Mouse (Mus musculus): Measurements from ENCODE around the gene Dcbld1.

Gene Dcbld1

DNA sequence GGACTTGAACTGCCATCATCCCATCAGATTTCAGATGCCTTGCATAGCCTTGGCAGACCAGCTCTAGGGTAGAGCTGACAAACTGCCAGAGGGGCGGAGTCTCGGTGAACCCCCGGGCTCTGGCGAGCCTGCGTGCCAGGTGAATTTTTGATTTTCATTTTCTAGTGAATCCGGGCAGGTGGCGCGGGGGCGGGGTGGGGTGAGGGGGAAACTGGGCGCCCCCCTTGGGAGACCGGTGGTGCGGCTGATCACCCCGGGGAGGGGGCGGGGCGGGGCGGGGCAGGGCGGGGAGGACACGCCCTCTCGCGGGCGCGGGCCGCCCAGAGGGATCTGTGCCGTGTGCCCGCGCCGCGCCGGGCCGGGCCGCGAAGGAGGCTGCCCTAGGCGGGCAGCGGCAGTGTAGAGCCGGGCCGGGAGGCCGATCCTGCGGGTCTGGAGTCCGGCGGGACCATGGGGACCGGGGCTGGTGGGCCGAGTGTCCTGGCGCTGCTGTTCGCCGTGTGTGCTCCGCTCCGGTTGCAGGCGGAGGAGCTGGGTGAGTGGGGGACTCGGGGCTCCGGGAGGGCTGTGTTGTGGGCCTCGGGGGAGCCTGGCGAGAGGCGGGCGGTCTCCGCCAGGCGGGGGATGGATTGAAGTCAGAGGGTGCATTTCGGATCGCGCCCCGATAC lies at the start of gene Dcbld1:
Dcbld1 (plus strand) TSS at position 319 of the 668 bp plus-strand sequence.
- no peaks in the 10 kb centered on the region for H3K27me3 ChIP-seq (ENCODE audit: insufficient read depth, low read length)
- peak within 1 kb of the TSS; percentile 92 for H3K4me3 ChIP-seq (replicated peaks; ENCODE audit: low read length)
- H3K36me3 ChIP-seq (ENCODE audit: insufficient read depth, low read length), result peaks cover 4% of the 10 kb centered on the region; the same call in 1 of the 2 replicates
- TF ChIP-seq CTCF (conservative IDR thresholded peaks at IDR 0.05; ENCODE audit: low read length) (no peak), POU5F1 (IDR thresholded peaks at IDR 0.05; ENCODE audit: borderline replicate concordance, low read length) (no peak), NANOG (IDR thresholded peaks at IDR 0.05; ENCODE audit: borderline replicate concordance, low read length) (no peak)
- no peaks in the 10 kb centered on the region for H3K9me3 ChIP-seq (ENCODE audit: low read length)
- peaks cover 57% of the 10 kb centered on the region for H3K4me1 ChIP-seq (replicated peaks; ENCODE audit: low read depth, low read length)

DNA sequence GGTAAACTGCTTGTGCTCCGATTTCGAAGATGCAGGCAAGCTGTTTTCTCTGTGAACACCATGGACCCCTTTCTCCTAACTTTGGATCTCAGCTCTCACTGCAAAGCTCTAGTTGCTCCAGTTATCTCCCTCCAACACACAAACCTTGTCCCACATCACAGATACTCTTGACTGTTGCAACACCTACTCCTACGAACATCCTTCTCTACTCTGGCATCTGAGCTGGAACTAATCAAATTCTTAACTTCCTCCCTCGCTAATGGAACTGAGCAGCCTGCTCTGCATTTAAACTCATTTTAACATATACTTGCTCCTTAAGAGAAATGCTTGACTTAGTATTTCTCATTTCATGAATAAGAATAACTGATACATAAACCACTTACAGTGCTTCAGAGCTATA lies 47.5 kb upstream of the Dcbld1 start:
- H3K36me3 ChIP-seq (ENCODE audit: insufficient read depth, low read length), result no peaks in the 10 kb centered on the region
- no peak for TF ChIP-seq POU5F1 (IDR thresholded peaks at IDR 0.05; ENCODE audit: borderline replicate concordance, low read length)
- no peak for TF ChIP-seq CTCF (conservative IDR thresholded peaks at IDR 0.05; ENCODE audit: low read length)
- no peak for TF ChIP-seq NANOG (IDR thresholded peaks at IDR 0.05; ENCODE audit: borderline replicate concordance, low read length)
- no peaks in the 10 kb centered on the region for H3K4me1 ChIP-seq (replicated peaks; ENCODE audit: low read depth, low read length)
- no peaks in the 10 kb centered on the region for H3K9me3 ChIP-seq (ENCODE audit: low read length)
- H3K27me3 ChIP-seq (ENCODE audit: insufficient read depth, low read length), result no peaks in the 10 kb centered on the region
- no peak overlapping the region for H3K4me3 ChIP-seq (replicated peaks; ENCODE audit: low read length)

DNA sequence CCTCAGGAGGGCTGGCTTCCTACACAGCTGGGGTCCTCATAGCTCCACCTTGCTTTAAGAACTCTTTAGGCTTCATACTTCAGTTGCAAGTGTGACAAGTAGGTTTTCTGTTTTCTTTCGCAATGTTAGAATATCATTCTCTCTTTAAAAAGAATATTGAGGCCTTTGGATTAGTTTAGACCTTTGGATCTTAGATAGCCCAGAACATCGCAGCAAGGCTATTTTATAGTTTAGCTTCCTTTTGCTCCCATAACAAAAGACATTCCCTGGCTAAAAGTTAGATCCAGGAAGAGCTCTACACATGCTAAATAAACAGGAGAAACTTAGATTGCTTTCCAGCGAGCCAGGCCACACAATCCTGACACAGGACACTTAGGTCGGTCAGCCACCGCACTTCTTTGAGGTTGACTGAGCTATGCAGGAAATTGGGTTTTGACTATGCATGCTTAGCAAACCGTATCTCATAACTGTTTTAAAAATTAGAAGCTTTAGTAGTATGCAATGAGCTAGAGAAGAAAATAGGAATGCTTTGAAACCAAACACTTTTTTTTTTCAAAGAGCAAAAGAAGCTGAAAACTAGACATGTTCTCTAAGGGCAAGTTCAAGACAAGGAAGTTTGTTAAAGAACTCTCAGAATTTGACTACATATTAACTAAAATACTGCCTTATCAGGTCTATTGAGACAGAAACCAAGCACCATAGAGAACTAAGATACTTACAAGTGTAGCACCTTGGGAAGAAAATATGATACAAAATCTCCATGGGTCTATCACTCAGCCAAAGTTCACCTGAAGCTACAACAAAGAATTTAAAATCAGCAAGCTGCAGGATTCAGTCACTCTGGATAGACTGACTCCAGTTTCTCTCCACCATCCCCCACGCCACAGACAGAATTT lies 38.2 kb upstream of the Dcbld1 start, which contains the start of gene Ros1:
Ros1 (minus strand) TSS at position 288 of the 896 bp plus-strand sequence.
- no peaks in the 10 kb centered on the region for H3K36me3 ChIP-seq (ENCODE audit: insufficient read depth, low read length)
- no peak for TF ChIP-seq CTCF (conservative IDR thresholded peaks at IDR 0.05; ENCODE audit: low read length)
- no peak for TF ChIP-seq NANOG (IDR thresholded peaks at IDR 0.05; ENCODE audit: borderline replicate concordance, low read length)
- no peak for TF ChIP-seq POU5F1 (IDR thresholded peaks at IDR 0.05; ENCODE audit: borderline replicate concordance, low read length)
- H3K9me3 ChIP-seq (ENCODE audit: low read length), result no peaks in the 10 kb centered on the region
- no peaks in the 10 kb centered on the region for H3K4me1 ChIP-seq (replicated peaks; ENCODE audit: low read depth, low read length)
- H3K27me3 ChIP-seq (ENCODE audit: insufficient read depth, low read length), result no peaks in the 10 kb centered on the region
- H3K4me3 ChIP-seq (replicated peaks; ENCODE audit: low read length), result no peak within 1 kb of the TSS

DNA sequence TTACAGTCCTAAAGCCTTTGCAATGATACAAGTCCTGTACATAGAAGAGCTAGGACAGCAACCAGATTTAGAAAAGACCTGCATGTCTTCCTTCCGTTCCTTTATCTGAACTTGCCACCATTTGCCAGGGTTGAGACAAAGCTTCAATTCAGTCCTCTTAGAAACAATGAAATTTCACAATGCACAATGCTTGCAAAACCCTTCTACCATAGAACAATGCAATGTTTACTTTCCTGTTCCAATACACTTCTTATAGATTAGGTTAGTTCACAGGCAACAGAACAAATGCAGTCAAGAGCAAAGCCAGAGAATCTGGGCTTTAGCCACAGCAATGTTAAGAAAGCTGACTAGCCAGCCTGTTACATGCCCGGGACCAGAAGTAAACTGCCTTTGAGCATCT lies 29.4 kb upstream of the Dcbld1 start:
- H3K4me1 ChIP-seq (replicated peaks; ENCODE audit: low read depth, low read length), result no peaks in the 10 kb centered on the region
- H3K4me3 ChIP-seq (replicated peaks; ENCODE audit: low read length), result no peak overlapping the region
- H3K36me3 ChIP-seq (ENCODE audit: insufficient read depth, low read length), result no peaks in the 10 kb centered on the region
- TF ChIP-seq NANOG (IDR thresholded peaks at IDR 0.05; ENCODE audit: borderline replicate concordance, low read length) (no peak), POU5F1 (IDR thresholded peaks at IDR 0.05; ENCODE audit: borderline replicate concordance, low read length) (no peak), CTCF (conservative IDR thresholded peaks at IDR 0.05; ENCODE audit: low read length) (no peak)
- H3K9me3 ChIP-seq (ENCODE audit: low read length), result no peaks in the 10 kb centered on the region
- H3K27me3 ChIP-seq (ENCODE audit: insufficient read depth, low read length), result no peaks in the 10 kb centered on the region; the same call in 1 of the 2 replicates

DNA sequence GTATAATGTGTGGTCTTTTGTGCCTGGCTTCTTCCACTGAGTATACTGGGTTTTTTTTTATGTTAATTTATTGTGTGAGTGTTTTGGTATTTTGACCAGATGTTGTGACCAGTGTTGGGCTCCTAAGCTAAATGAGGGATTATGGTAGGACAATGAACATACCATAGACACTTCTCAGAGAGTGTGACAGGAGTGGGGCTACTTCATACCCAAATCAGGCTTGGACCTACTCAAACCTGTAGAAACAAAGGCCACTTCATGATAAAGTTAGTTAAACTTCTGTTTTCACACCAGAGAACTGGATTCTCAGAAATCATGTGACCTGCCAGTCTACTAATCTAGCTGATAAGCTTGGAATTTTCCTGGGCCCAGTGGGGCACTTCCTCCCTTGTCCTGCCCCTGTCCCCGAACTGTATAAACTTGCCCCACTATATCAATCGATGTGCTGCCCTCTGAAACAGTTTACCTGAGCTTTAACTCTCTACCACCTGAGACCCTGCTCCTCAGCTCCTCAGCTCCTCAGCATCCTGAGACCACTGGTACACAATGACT lies 18.1 kb upstream of the Dcbld1 start:
- TF ChIP-seq CTCF (conservative IDR thresholded peaks at IDR 0.05; ENCODE audit: low read length), result no peak
- TF ChIP-seq NANOG (IDR thresholded peaks at IDR 0.05; ENCODE audit: borderline replicate concordance, low read length), result no peak
- Histone ChIP-seq H3K4me1 (replicated peaks; ENCODE audit: low read depth, low read length) (peaks cover 11% of the 10 kb centered on the region), H3K27me3 (ENCODE audit: insufficient read depth, low read length) (no peaks in the 10 kb centered on the region), H3K4me3 (replicated peaks; ENCODE audit: low read length) (no peak overlapping the region), H3K9me3 (ENCODE audit: low read length) (no peaks in the 10 kb centered on the region), H3K36me3 (ENCODE audit: insufficient read depth, low read length) (no peaks in the 10 kb centered on the region)

DNA sequence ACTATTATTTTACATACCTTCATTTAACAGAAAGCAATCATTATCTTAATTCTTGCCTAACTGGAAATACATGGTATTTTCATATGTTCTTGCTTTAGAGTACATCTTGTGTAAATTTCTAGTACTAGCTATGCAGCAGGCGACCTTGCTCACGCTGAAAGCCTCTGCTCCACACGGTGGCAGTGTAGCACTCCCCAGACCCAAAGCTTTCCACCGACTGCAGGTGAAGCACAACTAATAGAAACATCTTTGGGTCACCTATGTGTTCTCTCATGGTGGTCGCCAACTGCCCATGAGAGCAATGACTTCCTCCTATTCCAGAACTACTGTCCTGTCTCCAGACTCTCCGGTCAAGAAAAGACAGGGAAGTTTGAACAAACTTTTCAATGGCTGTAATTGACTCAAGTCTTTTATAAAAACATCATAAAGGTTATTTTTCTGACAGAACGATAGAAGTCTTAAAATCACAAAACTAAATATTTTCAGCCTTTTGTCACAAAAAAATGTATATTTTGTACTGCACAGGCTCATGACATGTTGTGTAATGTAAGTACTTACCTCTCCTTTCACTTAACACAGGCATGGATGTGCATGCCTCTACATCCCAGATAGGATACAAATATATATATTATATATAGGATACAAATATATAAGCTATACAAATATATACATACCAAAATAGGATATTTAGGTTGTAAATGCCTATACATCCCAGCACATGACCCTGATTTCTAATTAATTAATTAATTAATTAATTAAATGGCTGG lies 16.4 kb upstream of the Dcbld1 start:
- no peaks in the 10 kb centered on the region for H3K9me3 ChIP-seq (ENCODE audit: low read length)
- H3K27me3 ChIP-seq (ENCODE audit: insufficient read depth, low read length), result no peaks in the 10 kb centered on the region
- TF ChIP-seq CTCF (conservative IDR thresholded peaks at IDR 0.05; ENCODE audit: low read length) (peak; percentile 59), NANOG (IDR thresholded peaks at IDR 0.05; ENCODE audit: borderline replicate concordance, low read length) (no peak), POU5F1 (IDR thresholded peaks at IDR 0.05; ENCODE audit: borderline replicate concordance, low read length) (no peak)
- no peaks in the 10 kb centered on the region for H3K36me3 ChIP-seq (ENCODE audit: insufficient read depth, low read length)
- peaks cover 11% of the 10 kb centered on the region for H3K4me1 ChIP-seq (replicated peaks; ENCODE audit: low read depth, low read length)
- H3K4me3 ChIP-seq (replicated peaks; ENCODE audit: low read length), result no peak overlapping the region

DNA sequence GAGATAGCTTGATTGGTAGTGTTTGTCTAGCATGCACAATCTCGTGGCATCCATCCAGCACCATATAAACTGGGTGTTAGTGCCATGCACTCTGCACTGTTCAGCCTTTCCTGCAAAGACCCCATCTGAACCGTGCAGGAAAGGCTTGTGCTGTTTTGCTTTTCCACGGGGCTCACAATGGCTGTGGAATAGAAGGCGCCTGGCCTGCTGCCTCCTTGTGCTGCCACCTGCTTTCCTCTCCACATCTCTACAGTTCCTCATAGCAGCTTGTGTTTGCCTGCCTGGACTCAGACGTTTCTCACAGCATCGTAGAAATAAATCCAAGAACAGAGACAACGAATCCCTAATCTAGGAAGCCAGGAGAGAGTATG lies 15.9 kb upstream of the Dcbld1 start:
- Histone ChIP-seq H3K4me1 (replicated peaks; ENCODE audit: low read depth, low read length) (peaks cover 11% of the 10 kb centered on the region), H3K36me3 (ENCODE audit: insufficient read depth, low read length) (no peaks in the 10 kb centered on the region), H3K27me3 (ENCODE audit: insufficient read depth, low read length) (no peaks in the 10 kb centered on the region), H3K9me3 (ENCODE audit: low read length) (no peaks in the 10 kb centered on the region), H3K4me3 (replicated peaks; ENCODE audit: low read length) (no peak overlapping the region)
- TF ChIP-seq NANOG (IDR thresholded peaks at IDR 0.05; ENCODE audit: borderline replicate concordance, low read length), result no peak
- no peak for TF ChIP-seq CTCF (conservative IDR thresholded peaks at IDR 0.05; ENCODE audit: low read length)
- no peak for TF ChIP-seq POU5F1 (IDR thresholded peaks at IDR 0.05; ENCODE audit: borderline replicate concordance, low read length)

DNA sequence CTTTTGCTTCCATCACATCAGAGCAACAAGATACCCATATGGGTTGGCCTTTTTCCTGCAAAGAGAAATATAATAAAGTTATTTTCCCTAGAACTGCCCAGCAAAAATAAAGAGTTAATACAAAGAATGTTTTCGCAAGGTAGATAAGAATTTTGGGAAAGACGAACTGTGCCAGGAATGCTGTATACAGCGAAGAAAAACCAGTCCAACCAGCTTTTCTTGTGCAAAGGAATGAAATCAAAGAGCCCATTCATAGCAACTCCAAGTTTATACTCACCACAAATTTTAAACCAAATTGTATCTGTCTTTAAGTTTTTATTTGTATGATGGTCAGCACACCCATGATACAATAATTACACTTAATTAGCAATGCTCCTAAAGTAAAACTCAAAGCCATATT lies 13.8 kb upstream of the Dcbld1 start:
- TF ChIP-seq NANOG (IDR thresholded peaks at IDR 0.05; ENCODE audit: borderline replicate concordance, low read length) (no peak), POU5F1 (IDR thresholded peaks at IDR 0.05; ENCODE audit: borderline replicate concordance, low read length) (no peak), CTCF (conservative IDR thresholded peaks at IDR 0.05; ENCODE audit: low read length) (no peak)
- Histone ChIP-seq H3K4me3 (replicated peaks; ENCODE audit: low read length) (no peak overlapping the region), H3K4me1 (replicated peaks; ENCODE audit: low read depth, low read length) (peaks cover 11% of the 10 kb centered on the region), H3K9me3 (ENCODE audit: low read length) (peaks cover 2% of the 10 kb centered on the region; the same call in 1 of the 2 replicates), H3K36me3 (ENCODE audit: insufficient read depth, low read length) (no peaks in the 10 kb centered on the region), H3K27me3 (ENCODE audit: insufficient read depth, low read length) (no peaks in the 10 kb centered on the region)
